Mouse (Mus musculus): ENCODE measurements around the gene Gch1.

- TF ChIP-seq POLR2A (IDR thresholded peaks at IDR 0.05; ENCODE audit: insufficient read depth, low read length), result no peak
- TF ChIP-seq CTCF (IDR thresholded peaks at IDR 0.05; ENCODE audit: low read depth, low read length), result no peak
- TF ChIP-seq EP300 (IDR thresholded peaks at IDR 0.05; ENCODE audit: insufficient read depth, low read depth, low read length), result no peak
Observed at GRCm38 (mm10) chr14:47193506-47193905, 4.3 kb upstream of the Gch1 start.

All from ES-Bruce4 (cell line).